Mouse (Mus musculus): Measurements from ENCODE around the gene Dscaml1. TPM values are rescaled to one million over a fixed set of nuclear protein-coding genes. Genes with fewer than 3 reads are reported as not detected.

Gene Dscaml1
- total RNA-seq, 2 experiments from 2014 or later, result not detected

DNA sequence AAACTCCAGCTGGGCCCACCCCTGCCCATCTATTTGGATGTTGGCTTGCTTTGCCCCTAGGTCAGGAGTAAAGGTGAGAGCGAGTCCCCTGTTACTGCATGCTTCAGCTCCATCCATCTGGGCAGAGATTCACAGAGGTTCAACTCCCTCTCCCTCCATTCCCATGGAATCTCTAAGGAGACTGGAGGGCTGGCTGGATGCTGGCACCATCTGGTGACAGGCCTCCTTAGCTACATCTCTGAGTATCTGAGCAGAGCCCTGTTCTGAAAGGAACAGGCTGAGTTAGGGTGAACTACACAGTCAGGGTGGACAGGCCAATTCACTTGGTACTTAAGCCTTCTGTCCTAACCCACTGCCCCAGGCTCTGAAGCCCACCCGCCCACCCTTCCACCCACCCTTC lies 15.8 kb upstream of the Dscaml1 start:
- ATAC-seq (replicated peaks; ENCODE audit: low FRiP score, low TSS enrichment, poor library complexity, severe bottlenecking), result no peak

DNA sequence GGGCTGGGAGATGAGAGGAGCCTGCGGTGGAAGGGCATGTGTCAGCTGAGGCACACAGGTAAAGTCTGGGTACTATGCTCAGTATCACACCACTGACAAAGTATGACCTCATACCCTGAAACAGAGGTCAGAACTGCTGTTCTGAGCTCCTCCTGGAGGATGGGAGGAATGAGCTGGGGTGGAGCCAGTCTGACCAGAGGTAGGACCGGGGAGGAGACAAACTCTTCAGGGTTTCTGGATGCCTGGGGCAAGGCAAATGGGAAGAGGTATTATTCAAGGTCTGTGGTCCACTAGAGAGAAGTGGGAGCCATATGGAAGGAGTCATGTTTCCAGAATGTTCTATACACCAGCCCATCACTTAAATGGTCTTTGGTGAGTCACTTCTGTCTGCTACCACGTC lies 15.3 kb upstream of the Dscaml1 start:
- no peak for ATAC-seq (replicated peaks; ENCODE audit: low FRiP score, low TSS enrichment, poor library complexity, severe bottlenecking)

DNA sequence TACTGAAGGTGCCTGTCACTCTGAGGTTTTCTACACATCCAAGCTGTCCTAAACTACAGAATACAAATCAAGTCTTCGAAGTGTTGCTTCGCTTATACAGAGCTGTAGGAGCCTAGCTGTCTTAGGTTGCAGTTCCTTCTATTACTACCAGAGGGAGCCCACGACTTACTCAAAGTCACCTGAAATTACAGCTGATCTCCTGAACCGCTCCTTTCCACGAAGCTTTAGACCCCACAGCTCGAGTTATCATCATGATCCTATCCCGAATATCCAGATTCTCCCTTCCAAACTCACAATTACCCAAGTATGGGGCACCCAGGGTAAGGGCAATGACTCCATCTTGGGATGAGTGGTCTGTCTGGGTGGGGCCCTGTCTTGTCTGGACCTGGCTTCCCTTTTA lies 14.6 kb upstream of the Dscaml1 start:
- ATAC-seq (replicated peaks; ENCODE audit: low FRiP score, low TSS enrichment, poor library complexity, severe bottlenecking), result peak; percentile 49; the same call in 1 of the 2 replicates

DNA sequence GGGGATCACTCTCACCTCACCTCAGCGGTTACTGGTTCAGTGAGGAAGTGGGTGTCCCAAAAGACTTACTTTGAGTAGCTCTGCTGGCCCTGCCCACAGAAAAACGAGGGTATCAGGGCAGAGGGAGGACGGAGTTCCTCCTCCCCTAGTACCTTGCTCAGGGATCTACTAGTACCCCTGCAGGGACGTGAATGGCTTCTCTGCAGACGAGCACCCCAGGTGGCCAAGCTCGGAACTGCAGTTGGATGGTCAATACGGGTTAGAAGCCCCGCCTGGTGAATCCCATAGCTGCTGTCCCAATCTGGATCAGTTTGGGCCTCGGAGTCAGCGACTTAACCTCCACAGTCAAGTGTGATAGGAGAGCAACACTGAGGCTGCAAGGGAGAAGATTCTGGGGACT lies 14.1 kb upstream of the Dscaml1 start:
- peak; percentile 64 for ATAC-seq (replicated peaks; ENCODE audit: low FRiP score, low TSS enrichment, poor library complexity, severe bottlenecking)

DNA sequence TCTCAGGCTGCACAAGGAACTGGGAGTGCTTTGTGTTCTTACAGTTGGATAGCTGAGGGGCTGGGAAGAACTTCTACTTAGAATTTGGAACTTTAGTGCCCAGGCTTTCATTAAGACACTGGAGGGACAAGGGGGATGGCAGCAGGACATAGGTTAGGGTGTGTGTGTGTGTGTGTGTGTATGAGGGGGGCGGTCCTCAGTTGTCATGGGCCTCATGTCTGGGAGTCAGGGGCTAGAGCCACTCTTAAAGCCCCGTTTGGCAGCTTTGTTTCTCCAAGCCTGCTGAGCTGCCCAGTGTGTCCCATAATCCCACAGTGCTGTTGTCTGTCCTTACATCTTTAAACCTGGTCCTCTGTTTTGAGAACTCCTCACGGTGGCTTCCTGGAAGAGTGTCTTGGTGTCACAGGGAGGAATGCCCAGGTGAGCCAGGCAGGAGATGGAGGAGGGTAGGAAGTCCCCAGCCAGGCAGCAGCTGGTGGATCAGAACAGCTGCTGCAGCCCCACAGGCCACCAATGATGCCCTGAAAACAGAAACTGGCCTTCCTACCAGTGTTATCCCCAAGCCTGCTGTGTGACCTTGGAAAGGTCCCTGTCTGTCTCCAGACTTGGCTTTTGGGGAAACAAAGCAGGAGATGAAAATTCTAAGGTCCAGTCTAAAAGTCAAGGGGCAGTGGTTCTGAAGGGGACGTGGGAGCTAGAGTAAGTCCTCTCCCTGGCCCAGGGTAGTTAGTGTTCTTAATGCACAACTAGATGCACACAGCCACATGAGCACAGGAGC lies 13.5 kb upstream of the Dscaml1 start:
- ATAC-seq (replicated peaks; ENCODE audit: low FRiP score, low TSS enrichment, poor library complexity, severe bottlenecking), result no peak

DNA sequence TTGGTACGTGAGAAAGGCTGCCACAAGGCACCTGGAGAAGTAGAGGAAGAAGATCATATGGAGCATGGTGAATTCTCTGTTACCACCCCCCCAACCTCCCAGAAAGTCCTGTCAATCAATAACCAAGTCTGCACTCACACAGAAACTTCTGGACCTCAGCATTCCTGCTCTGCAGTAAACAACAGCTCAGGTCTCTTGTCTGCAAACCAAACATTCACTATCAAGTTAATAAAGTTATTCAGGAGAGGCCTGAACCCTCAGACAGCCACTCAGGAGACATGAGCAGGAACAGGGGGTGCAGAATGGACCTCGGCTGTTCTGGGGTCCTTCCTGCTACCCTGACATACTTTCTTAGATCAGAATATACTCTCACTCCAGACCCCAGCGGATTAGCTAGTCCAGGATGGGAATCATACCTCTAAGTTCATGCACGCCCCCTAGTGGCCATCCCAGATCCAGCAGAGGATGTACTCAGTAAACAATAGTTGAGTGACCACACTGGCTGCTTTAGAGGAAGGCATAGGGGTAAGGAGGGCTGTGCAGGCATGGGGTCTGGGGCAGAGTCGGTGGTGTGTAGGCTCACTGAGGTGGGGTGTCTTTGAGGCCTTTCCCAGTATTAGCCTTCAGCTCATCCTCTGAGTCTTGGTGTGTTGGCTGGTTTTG lies 12.8 kb upstream of the Dscaml1 start:
- no peak for ATAC-seq (replicated peaks; ENCODE audit: low FRiP score, low TSS enrichment, poor library complexity, severe bottlenecking)

DNA sequence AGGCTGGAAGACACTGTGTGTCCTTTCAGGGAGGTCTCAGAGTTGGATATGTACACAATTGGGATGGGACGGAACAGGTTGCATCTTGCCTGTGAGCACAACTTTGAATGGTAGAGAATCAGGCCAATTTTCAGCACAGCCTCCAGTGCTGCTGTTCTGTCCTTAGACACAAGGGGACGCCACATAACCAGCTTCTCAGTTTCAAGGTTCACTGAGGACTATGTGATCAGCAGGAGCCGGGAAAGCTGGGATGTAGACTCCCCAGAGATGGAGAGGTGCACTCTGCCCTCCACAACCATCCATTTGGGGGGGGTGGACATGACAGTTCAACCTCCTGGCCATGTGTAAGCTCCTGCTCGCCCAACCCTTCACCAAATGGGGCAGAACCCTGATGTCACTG lies 10.5 kb upstream of the Dscaml1 start:
- ATAC-seq (replicated peaks; ENCODE audit: low FRiP score, low TSS enrichment, poor library complexity, severe bottlenecking), result no peak

DNA sequence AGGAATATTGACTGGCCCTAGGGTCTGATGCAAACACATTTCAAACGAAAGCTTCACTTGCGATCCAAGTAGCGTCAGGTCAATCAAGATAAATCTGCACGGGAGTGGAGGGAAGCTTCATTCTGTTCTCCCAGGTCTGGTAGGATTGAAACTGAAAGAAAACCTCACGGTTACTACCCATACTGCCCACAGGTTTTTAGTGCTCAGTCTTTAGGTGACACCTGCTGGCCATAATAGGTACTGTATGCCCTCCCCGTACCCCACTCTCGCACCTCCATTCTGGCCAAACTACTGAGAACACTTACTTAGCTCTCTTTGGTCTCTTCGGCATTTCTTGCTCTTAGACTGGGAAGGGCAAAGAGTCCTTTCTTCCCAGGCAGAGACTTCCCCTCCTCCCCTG lies 9.2 kb upstream of the Dscaml1 start:
- ATAC-seq (replicated peaks; ENCODE audit: low FRiP score, low TSS enrichment, poor library complexity, severe bottlenecking), result peak; percentile 80

DNA sequence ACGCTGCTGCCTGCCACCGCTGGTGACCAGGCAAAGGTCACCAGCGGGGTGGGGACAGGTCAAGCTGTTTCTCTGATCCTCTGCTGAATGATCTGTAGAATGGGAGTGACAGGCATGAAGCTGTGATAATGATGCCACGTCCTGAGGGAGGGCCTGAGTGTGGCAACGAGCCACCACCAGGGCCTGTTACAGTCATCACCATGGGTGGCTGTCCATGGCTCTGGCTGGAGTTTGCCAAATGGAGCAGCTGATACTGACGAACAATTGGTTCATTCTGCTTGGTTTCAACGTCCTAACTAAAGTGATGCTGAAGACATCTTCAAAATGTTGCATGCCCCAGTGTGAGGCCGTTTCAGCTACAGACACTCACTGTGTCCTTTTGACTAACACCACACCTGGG lies 8.2 kb upstream of the Dscaml1 start:
- ATAC-seq (replicated peaks; ENCODE audit: low FRiP score, low TSS enrichment, poor library complexity, severe bottlenecking), result no peak

DNA sequence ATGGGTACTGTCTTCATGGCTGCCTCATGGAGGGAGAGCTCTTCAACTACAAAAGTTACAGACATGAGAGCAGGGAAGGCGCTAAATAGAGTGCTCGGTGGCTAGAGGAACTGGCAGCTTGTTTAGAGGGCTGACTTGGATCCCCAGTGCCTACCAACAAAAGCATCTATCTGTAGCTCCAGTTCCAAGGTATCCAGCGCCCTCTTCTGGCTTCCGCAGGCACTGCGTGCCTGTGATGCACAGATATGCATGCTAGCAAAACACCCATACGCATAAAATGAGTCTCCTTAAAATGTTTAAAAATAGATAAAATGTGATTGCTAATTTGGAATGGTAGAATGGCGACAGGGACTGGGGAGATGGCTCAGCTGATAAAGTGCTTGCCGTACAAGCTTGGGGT lies 5.2 kb upstream of the Dscaml1 start:
- ATAC-seq (replicated peaks; ENCODE audit: low FRiP score, low TSS enrichment, poor library complexity, severe bottlenecking), result no peak

DNA sequence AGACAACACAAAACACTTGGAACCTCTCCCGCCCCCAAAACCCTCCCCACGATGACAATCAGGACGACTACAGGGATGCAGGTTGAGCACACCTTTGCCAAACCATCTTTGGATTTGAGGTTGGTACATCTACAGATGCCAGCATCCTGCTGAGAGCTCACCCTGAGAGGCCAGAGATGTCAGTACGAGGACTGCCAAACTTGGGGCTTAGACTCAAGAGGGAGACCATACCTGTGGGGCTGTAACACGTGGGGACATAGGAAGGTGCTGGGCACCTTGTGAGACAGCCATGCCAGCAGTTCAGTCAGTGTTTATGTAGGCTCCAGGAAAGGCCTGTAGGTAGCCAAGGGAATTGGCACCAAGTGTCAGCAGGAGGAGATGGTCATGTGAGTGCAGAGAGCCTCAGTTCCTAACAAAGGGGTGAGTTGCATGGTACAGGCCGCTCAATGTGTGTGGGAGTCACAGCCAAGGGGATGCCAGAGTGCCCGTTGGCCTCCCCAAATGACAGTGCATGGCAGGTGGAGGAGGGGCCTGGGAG lies 3.6 kb upstream of the Dscaml1 start:
- ATAC-seq (replicated peaks; ENCODE audit: low FRiP score, low TSS enrichment, poor library complexity, severe bottlenecking), result no peak

DNA sequence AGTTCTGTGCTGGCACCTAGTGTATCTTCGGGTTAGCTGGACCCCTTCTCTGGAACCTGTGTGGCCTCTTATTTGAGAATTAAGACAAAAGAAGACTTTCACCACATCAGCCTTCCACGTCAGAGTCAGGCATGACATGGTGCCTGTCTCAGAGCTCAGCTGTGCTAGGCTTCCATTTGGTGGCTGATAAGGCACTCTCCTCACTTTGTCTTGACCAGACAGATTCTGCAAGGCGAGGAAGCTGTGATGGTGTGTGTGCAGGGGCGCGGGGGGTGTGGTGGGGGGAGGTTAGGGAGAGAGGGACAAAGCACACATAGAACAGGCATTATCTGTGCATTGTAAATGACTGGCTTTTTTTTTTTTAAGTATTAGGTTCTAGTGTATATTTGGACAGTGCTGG lies 3.0 kb downstream of the Dscaml1 start:
- peak; percentile 64; the same call in 1 of the 2 replicates for ATAC-seq (replicated peaks; ENCODE audit: low FRiP score, low TSS enrichment, poor library complexity, severe bottlenecking)

DNA sequence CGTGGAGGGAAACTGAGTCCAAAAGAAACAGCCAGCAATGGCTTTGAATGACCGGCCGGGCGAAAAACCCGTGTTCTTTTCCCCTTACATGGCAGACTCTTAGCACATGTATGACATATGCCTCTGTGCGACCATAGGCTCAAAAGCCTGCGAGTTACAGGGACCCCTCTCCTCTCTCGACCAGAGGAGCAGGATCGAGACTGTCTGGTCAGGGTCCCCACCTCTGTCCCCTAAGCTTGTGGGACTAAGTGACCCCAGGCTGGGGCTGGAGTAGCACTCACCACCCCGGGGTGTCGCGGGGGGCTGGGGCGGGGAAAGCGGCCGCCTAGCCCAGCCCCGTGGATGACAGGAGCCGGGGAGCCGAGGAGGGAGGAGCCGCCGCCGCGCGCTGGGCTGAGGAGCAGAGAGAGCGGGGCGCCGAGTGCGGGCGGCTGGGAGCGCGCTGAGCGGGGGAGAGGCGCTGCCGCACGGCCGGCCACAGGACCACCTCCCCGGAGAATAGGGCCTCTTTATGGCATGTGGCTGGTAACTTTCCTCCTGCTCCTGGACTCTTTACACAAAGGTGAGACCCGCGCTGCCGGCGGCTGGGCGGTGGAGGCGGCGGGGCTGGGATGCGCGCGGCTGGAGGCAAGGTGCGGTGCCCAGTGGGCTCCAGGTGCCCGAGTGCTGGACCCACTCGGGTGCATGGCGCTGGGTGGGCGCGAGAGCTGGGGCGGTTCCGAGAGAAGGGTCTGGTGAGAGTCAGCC lies 3.7 kb downstream of the Dscaml1 start:
- ATAC-seq (replicated peaks; ENCODE audit: low FRiP score, low TSS enrichment, poor library complexity, severe bottlenecking), result no peak

DNA sequence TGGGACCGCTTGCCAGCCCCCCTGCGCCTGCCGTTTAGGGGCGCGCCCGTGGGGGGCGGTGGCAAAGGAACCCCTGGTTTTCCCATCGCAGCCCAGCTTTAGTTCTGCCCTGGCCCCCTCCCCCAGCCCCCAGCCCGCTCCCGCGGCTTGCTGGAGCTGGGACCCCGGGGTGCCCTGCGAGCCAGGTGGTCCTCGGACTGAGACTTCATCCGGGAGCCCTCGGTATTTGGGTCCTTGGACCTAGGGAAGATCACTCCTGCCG lies 4.2 kb downstream of the Dscaml1 start:
- ATAC-seq (replicated peaks; ENCODE audit: low FRiP score, low TSS enrichment, poor library complexity, severe bottlenecking), result no peak

DNA sequence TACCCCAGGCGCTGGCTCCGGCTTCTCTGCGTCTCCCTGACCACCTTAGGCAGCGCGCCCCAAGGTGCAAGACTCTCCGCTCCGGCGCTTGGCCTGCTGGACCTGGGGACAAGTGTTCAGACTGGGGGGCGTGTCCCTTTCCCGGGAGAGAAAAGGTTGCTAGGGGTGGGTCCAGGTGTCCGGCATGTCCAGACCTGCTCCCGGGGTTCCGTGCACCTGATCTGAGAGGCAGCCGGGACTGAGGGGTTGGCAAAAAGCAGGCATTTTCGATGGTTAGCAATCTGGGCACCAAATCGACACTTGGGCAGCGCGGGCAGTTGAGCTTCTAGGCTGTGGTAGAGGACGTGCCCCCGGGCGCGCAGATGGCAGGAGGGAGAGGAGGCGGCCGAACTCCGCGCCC lies 4.7 kb downstream of the Dscaml1 start:
- ATAC-seq (replicated peaks; ENCODE audit: low FRiP score, low TSS enrichment, poor library complexity, severe bottlenecking), result no peak

DNA sequence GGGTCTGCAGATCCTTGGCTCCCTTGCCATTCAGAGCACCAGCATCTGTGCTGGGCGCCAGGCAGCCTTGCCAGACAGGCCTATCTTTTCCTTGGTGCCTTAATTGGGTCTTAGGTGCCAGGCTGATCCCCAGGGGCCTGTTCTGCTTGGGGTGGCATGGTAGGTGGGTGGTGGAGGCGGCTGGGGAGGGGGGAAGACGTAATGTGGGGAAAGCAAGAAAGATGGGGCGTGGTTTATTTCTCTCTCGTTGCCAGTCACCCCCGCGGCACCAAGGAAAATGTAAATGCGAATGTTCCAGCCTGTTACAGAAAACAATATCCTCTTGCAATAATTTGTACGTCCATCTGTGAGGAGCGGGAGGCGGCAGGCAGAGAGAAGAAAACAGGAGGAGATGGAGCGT lies 6.2 kb downstream of the Dscaml1 start:
- ATAC-seq (replicated peaks; ENCODE audit: low FRiP score, low TSS enrichment, poor library complexity, severe bottlenecking), result no peak

DNA sequence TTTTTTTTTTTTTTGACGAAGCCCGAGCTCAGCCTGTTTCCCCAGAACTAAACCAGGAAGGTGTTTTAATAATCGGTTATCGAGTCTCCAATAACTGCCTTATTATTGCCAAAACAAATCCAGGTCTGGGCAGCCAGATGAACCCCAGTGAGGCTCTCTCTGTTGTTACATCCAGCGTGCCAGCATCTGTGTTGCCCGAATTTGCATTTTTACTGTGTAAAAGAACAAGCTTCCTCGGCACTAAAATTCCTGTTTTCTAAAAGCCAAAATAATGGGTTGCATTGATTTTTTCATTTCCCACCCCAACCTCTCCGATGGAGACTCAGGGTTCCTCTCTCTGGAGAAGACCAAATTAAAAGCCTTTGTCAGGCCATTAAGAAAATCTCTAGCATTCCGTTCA lies 6.7 kb downstream of the Dscaml1 start:
- no peak for ATAC-seq (replicated peaks; ENCODE audit: low FRiP score, low TSS enrichment, poor library complexity, severe bottlenecking)

DNA sequence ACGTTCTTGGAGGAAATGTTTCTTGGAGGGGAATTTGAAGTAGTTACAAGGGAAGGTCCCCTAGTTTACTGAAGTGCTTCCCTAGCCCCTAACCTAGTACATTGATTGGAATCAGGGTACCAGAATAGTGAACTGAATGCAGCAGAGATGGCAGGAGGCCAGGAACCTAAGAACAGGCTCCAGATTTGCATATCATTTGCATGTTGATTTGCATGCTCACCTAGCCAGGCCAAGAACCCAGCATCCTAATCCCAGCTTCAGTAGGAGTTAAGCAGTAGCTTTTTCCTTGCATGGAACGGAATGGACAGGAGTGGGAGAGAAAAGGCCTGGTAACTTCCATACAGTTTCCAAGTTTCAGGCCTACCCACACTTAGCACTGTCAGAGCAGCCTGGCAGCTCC lies 7.7 kb downstream of the Dscaml1 start:
- ATAC-seq (replicated peaks; ENCODE audit: low FRiP score, low TSS enrichment, poor library complexity, severe bottlenecking), result no peak

DNA sequence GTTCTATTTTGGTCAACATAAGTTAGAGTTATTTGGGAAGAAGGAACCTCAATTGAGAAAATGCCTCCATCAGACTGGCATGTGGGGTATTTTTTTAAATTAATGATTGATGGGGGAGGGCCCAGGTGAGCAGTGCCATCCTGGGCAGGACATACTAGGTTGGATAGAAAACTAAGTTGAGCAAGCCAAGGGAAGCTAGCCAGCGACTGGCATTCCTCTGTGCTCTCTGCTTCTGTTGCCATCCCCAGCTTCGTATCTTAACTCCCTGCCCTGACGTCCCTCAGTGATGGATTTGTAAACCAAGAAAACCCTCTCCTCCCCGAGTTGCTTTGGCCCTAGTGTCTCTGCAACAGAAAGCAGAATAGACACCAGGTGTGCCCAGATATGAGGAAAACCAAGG lies 12.6 kb downstream of the Dscaml1 start:
- ATAC-seq (replicated peaks; ENCODE audit: low FRiP score, low TSS enrichment, poor library complexity, severe bottlenecking), result no peak

DNA sequence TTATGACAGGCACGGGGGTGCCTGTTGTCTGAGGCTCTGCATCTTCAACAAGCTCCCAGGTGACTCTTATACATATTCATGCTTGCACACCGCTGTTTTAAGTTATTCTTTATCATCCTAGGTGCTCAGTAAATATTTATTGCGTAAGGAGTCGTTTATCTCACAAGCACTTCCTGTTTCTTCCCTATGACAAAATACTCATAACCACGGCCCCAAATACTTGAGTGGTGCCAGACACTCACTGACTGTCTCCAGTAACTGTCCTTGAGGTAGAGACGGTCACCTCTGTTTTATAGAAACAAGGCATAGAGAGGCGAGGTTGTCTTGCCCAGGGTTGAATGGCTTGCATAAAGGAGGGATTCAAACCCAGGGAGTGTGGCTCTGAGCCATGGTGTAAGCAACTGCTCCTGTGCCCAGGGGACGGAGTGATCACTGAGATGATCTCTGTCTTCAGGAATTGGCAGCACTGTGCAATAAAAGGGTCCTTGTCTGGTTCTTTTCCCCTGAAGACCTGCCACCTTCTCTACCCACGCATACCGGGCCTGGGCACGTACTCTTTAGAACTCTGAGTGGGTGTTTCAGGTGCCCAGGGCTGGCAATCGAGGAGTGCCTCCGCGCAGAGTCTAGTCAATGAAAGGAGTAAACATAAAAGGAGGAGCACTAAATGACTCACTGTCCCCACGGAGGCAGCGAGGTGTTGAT lies 13.8 kb downstream of the Dscaml1 start:
- no peak for ATAC-seq (replicated peaks; ENCODE audit: low FRiP score, low TSS enrichment, poor library complexity, severe bottlenecking)

Measured in megakaryocyte-erythroid progenitor cell, adult 5-6 weeks (primary cell).